Mouse (Mus musculus) heart, adult 2 months (tissue): ENCODE measurements around the gene Aldh3b3.

ENCODE experiments used
- CTCF ChIP-seq: fragments of 200-600 bp; IDR thresholded peaks from 2 replicates; pipeline ENCODE4 v1.8.1; 2022; ENCODE audit warnings: antibody characterized with exemption, mild to moderate bottlenecking, moderate library complexity
- POLR2A ChIP-seq: fragments of 200-500 bp; IDR thresholded peaks from 2 replicates; pipeline ENCODE4 v1.6.1; 2011; ENCODE audit warnings: mild to moderate bottlenecking, low read depth, low read length, control low read depth; ENCODE audit not compliant: insufficient read depth

GRCm38 (mm10) chr19:4000949-4001525 is 42.6 kb downstream of the Aldh3b3 start:
- TF ChIP-seq CTCF (no peak), POLR2A (no peak)
